Comparison of ENCODE assay signal across 8 mouse cellular contexts in genomic region chr14:117895539-117895912, GRCm38 (mm10).
DNase-seq lines count a peak whose midpoint lies in the region; ATAC-seq and TF ChIP-seq lines count a peak whose summit lies in the region.

No protein-coding gene starts in this region.

- no peaks in the 10 kb centered on the region for H3K4me1 ChIP-seq in cortical plate, adult 2 months (ENCODE audit: control insufficient read depth, insufficient read depth, low read length)
- no peaks in the 10 kb centered on the region for H3K4me1 ChIP-seq in intestine, embryonic 15.5 days (replicated peaks)
- H3K4me1 ChIP-seq in midbrain, embryonic 15.5 days: peaks cover 23% of the 10 kb centered on the region

- peak overlapping the region; percentile 33 for H3K4me3 ChIP-seq in cortical plate, adult 2 months (ENCODE audit: insufficient read depth, low read length)
- H3K4me3 ChIP-seq in intestine, embryonic 15.5 days (replicated peaks): no peak overlapping the region
- H3K4me3 ChIP-seq in midbrain, embryonic 15.5 days: peak overlapping the region; percentile 26

- peak; percentile 38 to 45 for DNase-seq in cerebellum, postnatal 14 days
- no peak for DNase-seq in cerebellum, adult 18-20 months
- no peak for DNase-seq in retina, embryonic 14.5 days (ENCODE audit: low spot score)
- DNase-seq in spleen, postnatal 4 days (ENCODE audit: low spot score in 2 of 2): no peak
- no peak for DNase-seq in lung, adult 18-20 months

- no peaks in the 10 kb centered on the region for H3K9me3 ChIP-seq in intestine, embryonic 15.5 days
- H3K9me3 ChIP-seq in midbrain, embryonic 15.5 days: no peaks in the 10 kb centered on the region

- peak overlapping the region; percentile 34; the same call in 1 of the 2 replicates for H3K4me2 ChIP-seq in intestine, embryonic 15.5 days (replicated peaks)
- H3K4me2 ChIP-seq in midbrain, embryonic 15.5 days: peak overlapping the region; percentile 50

- H3K36me3 ChIP-seq in intestine, embryonic 15.5 days: no peaks in the 10 kb centered on the region
- H3K36me3 ChIP-seq in midbrain, embryonic 15.5 days (replicated peaks): no peaks in the 10 kb centered on the region

- 69% methylated on average over 16 of the region's 16 CpGs for WGBS in intestine, embryonic 15.5 days
- WGBS in midbrain, embryonic 15.5 days: 31% methylated on average over 16 of the region's 16 CpGs

- peak; percentile 34; the same call in 1 of the 2 replicates for ATAC-seq in intestine, embryonic 15.5 days
- peak; percentile 73 for ATAC-seq in midbrain, embryonic 15.5 days (replicated peaks)

- TF ChIP-seq CTCF in cortical plate, adult 2 months (IDR thresholded peaks at IDR 0.05; ENCODE audit: extremely low read depth, insufficient read depth, low read length): no peak

- TF ChIP-seq POLR2A in cortical plate, adult 2 months (IDR thresholded peaks at IDR 0.05; ENCODE audit: extremely low read depth, insufficient read depth, low read length): no peak

- peak overlapping the region; percentile 58 for H3K27ac ChIP-seq in cortical plate, adult 2 months (ENCODE audit: insufficient read depth, low read length)
- no peak overlapping the region for H3K27ac ChIP-seq in intestine, embryonic 15.5 days
- H3K27ac ChIP-seq in midbrain, embryonic 15.5 days: peak overlapping the region; percentile 78

- H3K27me3 ChIP-seq in intestine, embryonic 15.5 days (replicated peaks): no peaks in the 10 kb centered on the region
- no peaks in the 10 kb centered on the region for H3K27me3 ChIP-seq in midbrain, embryonic 15.5 days (replicated peaks)

- H3K9ac ChIP-seq in intestine, embryonic 15.5 days: no peak overlapping the region
- H3K9ac ChIP-seq in midbrain, embryonic 15.5 days: peak overlapping the region; percentile 11; the same call in 1 of the 2 replicates

Comparison
In these comparisons a context has a peak if more than half of its experiments do, and no peak if none do; other contexts are left out.
1. DNase-seq: peak in cerebellum, postnatal 14 days (2 of 2); none in cerebellum, adult 18-20 months (0 of 2), retina, embryonic 14.5 days (single experiment), spleen, postnatal 4 days (0 of 2) and lung, adult 18-20 months (0 of 2).